Mouse (Mus musculus) heart, adult 2 months (tissue): ENCODE measurements around the gene Gm21981. TPM values are rescaled to one million over a fixed set of nuclear protein-coding genes. Genes with fewer than 3 reads are reported as not detected.
A peak's percentile ranks its signal among the peaks of the same experiment; 100 is the strongest.

Experiments used
- DNase-seq, 2 experiments: peaks; one replicate each; pipeline ENCODE4 v3.0.0; 2021
- H3K27ac ChIP-seq: fragments of 200-600 bp; 2 replicates; pipeline ENCODE4 v1.8.1; 2022
- H3K27me3 ChIP-seq: fragments of 200-500 bp; 2 replicates; pipeline ENCODE4 v1.6.1; 2012; ENCODE audit warnings: mild to moderate bottlenecking, low read length, inconsistent platforms, mixed read lengths; ENCODE audit not compliant: control insufficient read depth, insufficient read depth
- H3K36me3 ChIP-seq: fragments of 200-500 bp; 2 replicates; pipeline ENCODE4 v1.6.1; 2012; ENCODE audit warnings: low read length, inconsistent platforms; ENCODE audit not compliant: control insufficient read depth, insufficient read depth
- H3K4me1 ChIP-seq: fragments of 200-500 bp; 2 replicates; pipeline ENCODE4 v1.6.1; 2011; ENCODE audit warnings: low read length; ENCODE audit not compliant: control insufficient read depth, insufficient read depth
- H3K4me3 ChIP-seq: fragments of 200-600 bp; 2 replicates; pipeline ENCODE4 v1.8.1; 2022
- H3K79me2 ChIP-seq: fragments of 200-500 bp; replicated peaks from 2 replicates; pipeline ENCODE4 v1.6.1; 2012; ENCODE audit warnings: mild to moderate bottlenecking, inconsistent platforms, low read length, moderate library complexity, mixed read lengths; ENCODE audit not compliant: control insufficient read depth, insufficient read depth
- H3K9ac ChIP-seq: fragments of 200-500 bp; 2 replicates; pipeline ENCODE4 v1.6.1; 2012; ENCODE audit warnings: low read depth, mild to moderate bottlenecking, control low read depth, inconsistent platforms, low read length, mixed read lengths
- CTCF ChIP-seq: fragments of 200-600 bp; IDR thresholded peaks from 2 replicates; pipeline ENCODE4 v1.8.1; 2022; ENCODE audit warnings: antibody characterized with exemption, mild to moderate bottlenecking, moderate library complexity
- EP300 ChIP-seq: fragments of 200-500 bp; IDR thresholded peaks from 2 replicates; pipeline ENCODE4 v1.6.1; 2011; ENCODE audit warnings: low read depth, low read length, control low read depth; ENCODE audit not compliant: insufficient read depth
- POLR2A ChIP-seq: fragments of 200-500 bp; IDR thresholded peaks from 2 replicates; pipeline ENCODE4 v1.6.1; 2011; ENCODE audit warnings: mild to moderate bottlenecking, low read depth, low read length, control low read depth; ENCODE audit not compliant: insufficient read depth
- WGBS: fragments of 180-500 bp; shearing (Covaris S2); methylation state at CpG from one replicate; pipeline ENCODE4 v1.1.7; 2018; 5-methylcytosine and 5-hydroxymethylcytosine counted together
- intact Hi-C: fragments of 180-260 bp; cut with DNase I; formaldehyde crosslinking; loops from one replicate; pipeline ENCODE4 v1.15.1; 2025
- polyA plus RNA-seq: library from polyadenylated mRNA; depleted of rRNA; stranded (reverse); fragments of >200 nt; gene quantifications from 2 replicates; pipeline ENCODE4 v1.2.3, GENCODE M21; 2012
- total RNA-seq, 2 experiments: library from RNA; stranded (reverse); gene quantifications; 2 replicates each; pipeline ENCODE4 v1.2.3; 2021

The Gm21981 gene
- total and polyA plus RNA-seq, 3 experiments = 0.78 to 1.2 (median 0.89) TPM

- TF ChIP-seq POLR2A = no peak
- no peak for TF ChIP-seq EP300
- no peak for TF ChIP-seq CTCF
- DNase-seq = no peak
- intact Hi-C loops = loop anchor here (5.0 kb wide), 1 partner anchor 324 kb away; the partner anchor contains the start of gene Mrps10
- WGBS = 92% methylated on average over 3 of the region's 3 CpGs
- no peaks in the 10 kb centered on the region for H3K36me3 ChIP-seq
- H3K9ac ChIP-seq = no peak overlapping the region
- H3K27me3 ChIP-seq = no peaks in the 10 kb centered on the region
- H3K4me1 ChIP-seq = 0 out of 2 replicates have a peak, but pooled peaks cover 1% of the 10 kb centered on the region
- H3K79me2 ChIP-seq = no peaks in the 10 kb centered on the region
- H3K27ac ChIP-seq = no peak overlapping the region
- no peak overlapping the region for H3K4me3 ChIP-seq
These were observed 2.6 kb downstream of the Gm21981 start for GRCm38 (mm10) chr17:47691650-47692049.

GRCm38 (mm10) chr17:47689894-47690293 is 4.4 kb downstream of the Gm21981 start:
- H3K4me3 ChIP-seq = no peak overlapping the region
- TF ChIP-seq CTCF (no peak), POLR2A (no peak), EP300 (no peak)
- no peaks in the 10 kb centered on the region for H3K79me2 ChIP-seq
- no peak overlapping the region for H3K27ac ChIP-seq
- 80% methylated on average over 8 of the region's 8 CpGs for WGBS
- H3K27me3 ChIP-seq = no peaks in the 10 kb centered on the region
- H3K4me1 ChIP-seq = 0 out of 2 replicates have a peak, but pooled peaks cover 1% of the 10 kb centered on the region
- no peak for DNase-seq
- no peak overlapping the region for H3K9ac ChIP-seq
- no peaks in the 10 kb centered on the region for H3K36me3 ChIP-seq
- intact Hi-C loops = loop anchor here (5.0 kb wide), 1 partner anchor 323 kb away; the partner anchor contains the start of gene Mrps10

- no peaks in the 10 kb centered on the region for H3K36me3 ChIP-seq
- WGBS = 3% methylated on average over 57 of the region's 58 CpGs
- H3K4me1 ChIP-seq = 0 out of 2 replicates have a peak, but pooled peaks cover 1% of the 10 kb centered on the region
- peak; percentile 76 to 78 for DNase-seq
- intact Hi-C loops = loop anchor here (1.0 kb wide), 1 partner anchor 60 kb away; no protein-coding TSS in a partner anchor
- no peaks in the 10 kb centered on the region for H3K27me3 ChIP-seq
- no peak for TF ChIP-seq EP300
- peak; percentile 28 for TF ChIP-seq CTCF
- H3K4me3 ChIP-seq = peak within 1 kb of the TSS; percentile 88
- H3K27ac ChIP-seq = peak within 1 kb of the TSS; percentile 92
- H3K79me2 ChIP-seq = no peaks in the 10 kb centered on the region
- H3K9ac ChIP-seq = peak within 1 kb of the TSS; percentile 74
These were observed 5.4 kb downstream of the Gm21981 start, which contains the start of gene Frs3 for GRCm38 (mm10) chr17:47688608-47689575. Frs3 (plus strand) TSS chr17:47689030.

GRCm38 (mm10) chr17:47688344-47688607 is 6.0 kb downstream of the Gm21981 start, which contains the start of gene Tomm6:
Tomm6 (minus strand) TSS chr17:47688386.
- WGBS = 2% methylated on average over 9 of the region's 9 CpGs
- intact Hi-C loops = loop anchor here (1.0 kb wide), 1 partner anchor 59 kb away; no protein-coding TSS in a partner anchor
- H3K4me1 ChIP-seq = no peaks in the 10 kb centered on the region

GRCm38 (mm10) chr17:47687409-47688343 is 6.6 kb downstream of the Gm21981 start:
- peak overlapping the region; percentile 88 for H3K4me3 ChIP-seq
- H3K79me2 ChIP-seq = no peaks in the 10 kb centered on the region
- intact Hi-C loops = loop anchor here (1.0 kb wide), 1 partner anchor 58 kb away; no protein-coding TSS in a partner anchor
- H3K27me3 ChIP-seq = no peaks in the 10 kb centered on the region
- 1% methylated on average over 70 of the region's 70 CpGs for WGBS
- no peaks in the 10 kb centered on the region for H3K36me3 ChIP-seq
- peak; percentile 94 to 97 for DNase-seq
- TF ChIP-seq POLR2A (peak; percentile 81; the same call in 1 of the 2 replicates), EP300 (peak; percentile 76; the same call in 1 of the 2 replicates), CTCF (no peak)
- H3K9ac ChIP-seq = peak overlapping the region; percentile 68
- no peaks in the 10 kb centered on the region for H3K4me1 ChIP-seq
- peak overlapping the region; percentile 92 for H3K27ac ChIP-seq

More at GRCm38 (mm10) chr17:47688344-47688607, 6.0 kb downstream of the Gm21981 start, which contains the start of gene Tomm6:
- Histone ChIP-seq H3K4me3 (peak within 1 kb of the TSS; percentile 88), H3K27me3 (no peaks in the 10 kb centered on the region), H3K36me3 (no peaks in the 10 kb centered on the region), H3K9ac (peak within 1 kb of the TSS; percentile 74), H3K79me2 (no peaks in the 10 kb centered on the region), H3K27ac (peak within 1 kb of the TSS; percentile 92)
- no peak for DNase-seq
- TF ChIP-seq EP300 (no peak), POLR2A (no peak), CTCF (no peak)
